Mouse (Mus musculus) R1 (cell line): ENCODE results near the gene A830031A19Rik.

ENCODE experiments used
- DNase-seq: peaks from one replicate; pipeline ENCODE4 v3.0.0-alpha.2; 2018; ENCODE audit warnings: low read depth, low spot score

A830031A19Rik gene

GRCm38 (mm10) chr11:24095656-24096353, 21.0 kb upstream of the A830031A19Rik start:
- DNase-seq: no peak

DNA sequence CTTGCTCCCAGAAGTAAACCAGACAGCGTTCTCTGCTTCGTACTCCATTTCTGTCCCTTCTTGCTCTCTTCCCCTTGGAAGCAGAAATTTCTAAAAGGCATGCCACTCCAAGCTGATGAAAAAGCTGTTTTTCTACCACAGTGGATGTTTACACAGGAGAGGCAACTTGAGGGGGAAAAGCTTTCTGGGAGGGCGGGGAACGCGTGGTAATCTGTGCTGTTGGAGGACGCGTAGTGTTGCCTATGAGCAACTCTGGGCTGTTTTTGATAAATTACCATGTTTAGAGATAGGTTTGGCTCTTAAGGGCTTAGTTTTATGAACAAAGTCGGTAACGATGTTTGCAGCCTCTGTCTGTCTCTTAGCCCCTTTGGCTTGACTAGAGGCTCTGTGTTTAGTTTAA, 20.4 kb upstream of the A830031A19Rik start:
- no peak for DNase-seq

- no peak for DNase-seq
These were observed 19.2 kb upstream of the A830031A19Rik start for GRCm38 (mm10) chr11:24094086-24094487.

DNA sequence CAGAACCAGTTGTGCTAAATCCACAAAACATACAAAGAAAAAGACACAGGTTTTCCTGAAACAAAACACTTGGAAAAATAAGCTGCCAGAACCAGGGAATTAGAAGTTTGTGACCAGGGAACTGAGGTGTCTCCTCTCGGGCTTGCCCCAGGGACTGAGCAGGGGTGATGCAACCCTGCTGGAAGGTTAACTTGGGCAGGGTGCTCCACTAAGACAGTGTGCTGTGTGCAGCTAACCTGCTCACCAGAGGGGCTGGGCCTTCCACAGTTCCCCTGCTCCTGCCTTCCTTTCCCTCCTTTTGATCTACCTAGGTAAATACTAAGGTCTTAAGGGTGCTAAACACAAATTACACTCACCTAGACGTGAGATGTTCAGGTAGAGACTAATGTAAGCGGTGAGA, 17.8 kb upstream of the A830031A19Rik start:
- no peak for DNase-seq

DNA sequence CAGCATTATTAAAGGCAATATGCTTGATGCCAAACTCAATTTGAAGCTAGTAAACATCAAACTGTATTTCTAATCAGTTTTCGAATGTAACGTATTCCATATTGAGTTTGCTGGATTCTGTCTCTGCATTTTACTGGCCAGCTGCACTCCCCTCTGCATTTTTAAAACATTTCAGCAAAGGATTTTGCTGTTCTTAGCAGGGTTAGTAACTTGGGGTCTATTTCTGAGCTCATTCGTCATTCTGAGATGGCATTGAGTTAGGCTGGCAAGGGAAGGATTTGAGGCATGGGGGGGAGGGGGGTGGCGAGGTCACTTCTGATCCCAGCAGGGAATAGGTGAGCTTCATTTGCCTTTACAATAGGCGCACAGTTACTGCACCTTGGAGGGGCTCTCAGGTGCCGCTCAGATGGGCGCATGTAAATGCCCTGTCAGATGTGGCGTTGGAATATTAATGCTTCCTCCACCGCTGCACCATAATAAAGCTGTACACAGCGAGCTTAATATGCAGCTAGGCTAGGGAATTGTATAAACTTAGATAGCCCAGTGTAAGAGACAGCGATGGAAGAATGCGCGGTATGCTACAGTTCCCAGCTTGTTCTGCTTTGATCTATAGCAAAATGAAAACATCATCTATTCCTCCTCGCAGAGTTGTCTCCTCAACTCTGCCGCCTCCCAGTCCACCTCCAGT, 16.7 kb upstream of the A830031A19Rik start:
- DNase-seq: no peak

- no peak for DNase-seq
These were observed 15.6 kb upstream of the A830031A19Rik start for GRCm38 (mm10) chr11:24090443-24090842.

DNA sequence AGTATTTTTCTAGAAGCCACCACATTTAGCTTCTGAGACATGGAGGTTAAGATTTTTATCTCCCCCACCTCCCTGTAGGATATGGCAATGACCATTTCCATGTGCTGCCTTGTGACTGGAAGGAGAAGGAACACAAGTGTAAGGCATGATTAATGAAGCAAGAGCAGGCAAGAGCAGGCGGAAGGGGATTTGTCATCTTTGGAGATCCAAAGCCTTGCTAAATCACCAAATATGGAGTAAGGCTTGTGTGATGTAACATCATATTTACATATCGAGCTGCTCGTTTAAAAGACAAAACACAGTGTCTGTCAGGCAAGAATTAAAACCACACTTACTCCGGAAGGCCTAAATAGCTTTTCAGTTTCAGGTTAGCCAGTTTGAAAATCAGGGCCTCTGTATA, 12.2 kb upstream of the A830031A19Rik start:
- no peak for DNase-seq

- no peak for DNase-seq
These were observed 11.1 kb upstream of the A830031A19Rik start for GRCm38 (mm10) chr11:24085986-24086385.

GRCm38 (mm10) chr11:24084590-24084989, 9.7 kb upstream of the A830031A19Rik start:
- no peak for DNase-seq

- DNase-seq: no peak
These were observed 9.2 kb upstream of the A830031A19Rik start for GRCm38 (mm10) chr11:24084077-24084476.

- DNase-seq: no peak
These were observed 8.6 kb upstream of the A830031A19Rik start for GRCm38 (mm10) chr11:24083423-24083822.

- DNase-seq: no peak
These were observed 8.2 kb upstream of the A830031A19Rik start for GRCm38 (mm10) chr11:24083076-24083405.

- DNase-seq: no peak
These were observed 7.7 kb upstream of the A830031A19Rik start for GRCm38 (mm10) chr11:24082385-24083075.

DNA sequence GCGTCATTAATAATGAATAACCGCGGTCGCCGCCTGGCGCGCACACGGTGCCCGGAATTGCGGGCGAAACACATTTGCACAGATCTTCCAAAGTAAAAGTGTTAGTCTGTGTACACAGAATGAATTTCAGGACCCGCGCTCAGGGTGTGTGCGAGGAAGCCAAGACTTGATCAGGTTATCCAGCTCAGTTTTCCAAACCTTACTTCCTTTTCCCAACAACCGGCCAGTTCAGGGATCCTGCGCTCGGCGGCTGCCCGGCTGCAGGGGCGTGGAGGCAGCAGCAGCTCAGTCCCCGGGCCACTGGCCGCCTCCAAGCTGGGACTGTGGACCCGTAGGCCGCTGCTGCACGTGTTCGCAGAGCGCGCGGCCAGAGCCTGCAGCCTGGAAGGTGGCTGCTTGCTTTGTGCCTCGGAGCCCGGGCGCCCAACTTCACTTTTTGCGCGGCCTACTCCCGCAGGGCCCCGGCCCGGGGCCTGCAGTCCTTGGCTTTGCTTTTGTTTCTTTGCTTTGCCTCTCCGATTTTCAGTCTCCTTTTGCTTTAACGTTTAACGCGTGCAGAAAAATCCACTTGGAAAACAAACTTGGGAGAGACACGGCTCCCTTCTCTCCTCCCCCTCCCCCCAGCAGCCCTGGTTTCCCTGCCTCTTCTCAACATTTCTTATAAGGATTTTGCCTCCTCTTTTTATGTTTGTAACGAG, 7.0 kb upstream of the A830031A19Rik start:
- no peak for DNase-seq

- DNase-seq: peak; percentile 87
These were observed 6.3 kb upstream of the A830031A19Rik start for GRCm38 (mm10) chr11:24081016-24081686.

- DNase-seq: no peak
These were observed 5.7 kb upstream of the A830031A19Rik start for GRCm38 (mm10) chr11:24080541-24080940.

DNA sequence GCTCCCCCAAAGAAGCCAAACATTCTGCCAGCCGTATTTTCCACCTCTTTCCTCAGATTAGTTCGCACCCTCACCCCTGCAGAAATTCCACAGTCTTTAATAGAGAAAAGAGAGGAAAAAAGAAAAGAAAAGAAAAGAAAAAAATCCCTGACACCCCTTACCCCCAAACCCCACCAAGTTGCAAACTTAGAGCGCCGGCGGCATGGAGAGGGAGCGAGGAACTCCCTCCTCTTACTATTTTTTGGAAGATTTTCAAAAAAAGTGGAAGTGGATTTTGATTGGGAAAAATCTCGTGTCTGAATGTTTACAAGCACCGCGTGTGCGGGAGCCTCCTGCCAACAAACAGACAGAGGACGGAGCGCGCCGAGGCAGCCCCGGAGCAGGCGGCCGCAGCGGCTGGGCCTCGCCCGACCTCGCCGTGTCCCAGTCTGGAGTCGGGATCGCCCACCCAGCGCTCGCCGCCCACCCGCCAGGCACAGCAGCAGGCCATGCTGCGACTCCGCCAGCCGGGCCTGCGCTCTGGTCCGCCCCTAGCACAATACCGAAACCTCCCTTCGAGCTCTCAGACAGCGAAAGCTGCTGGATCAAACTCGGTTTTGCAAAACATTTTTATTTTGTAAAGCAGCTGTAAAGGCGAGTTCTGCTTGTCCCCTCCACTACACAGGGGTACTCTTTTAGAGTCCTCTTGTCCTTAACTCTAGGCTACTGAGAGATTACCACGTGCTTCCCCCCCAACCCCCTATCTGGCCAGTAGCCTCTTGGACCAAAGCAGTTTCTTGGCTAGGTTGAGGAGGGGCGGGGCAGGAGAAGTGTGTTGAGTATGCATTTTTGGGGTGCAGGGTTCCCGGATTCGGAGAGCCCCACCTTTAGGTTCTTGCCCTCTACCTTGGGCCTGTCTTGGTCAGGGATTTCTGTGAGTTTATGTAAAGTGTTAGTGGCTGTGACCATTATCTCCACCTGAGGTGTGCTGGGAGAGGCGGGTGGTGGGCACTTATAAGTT, 4.8 kb upstream of the A830031A19Rik start:
- DNase-seq: peak; percentile 49

DNA sequence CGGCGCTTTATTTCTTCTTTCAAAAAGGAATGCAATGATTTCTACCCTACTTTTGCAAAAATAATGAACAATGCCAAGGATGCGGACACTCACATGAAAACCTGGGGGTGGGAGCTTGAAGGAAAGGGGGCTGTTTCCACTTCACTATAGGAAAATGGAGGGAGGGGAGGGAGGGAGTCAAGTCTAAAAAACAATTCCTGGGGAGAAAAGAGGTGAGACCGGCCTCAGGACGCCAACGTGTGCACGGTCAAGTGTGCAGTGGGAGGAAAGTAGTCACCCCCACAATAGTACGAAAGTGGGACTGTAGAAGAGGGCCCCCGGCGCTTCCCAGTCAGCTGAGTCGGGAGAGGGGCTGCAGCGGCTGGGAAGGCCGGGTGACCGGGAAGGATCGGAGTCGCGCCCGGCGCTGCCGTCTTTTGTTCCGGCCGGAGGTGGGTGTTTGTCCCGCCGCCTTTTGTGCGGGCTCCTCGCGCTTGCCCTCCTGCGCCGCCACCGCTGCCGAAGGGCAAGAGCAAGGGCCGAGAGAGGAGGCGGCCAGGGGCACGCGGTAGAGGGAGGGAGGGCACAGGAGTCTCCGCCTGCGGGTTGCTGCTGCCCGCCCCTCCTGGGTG, 4.0 kb upstream of the A830031A19Rik start:
- DNase-seq: peak; percentile 54

- DNase-seq: peak; percentile 74
These were observed 3.2 kb upstream of the A830031A19Rik start, which contains the start of gene Bcl11a for GRCm38 (mm10) chr11:24077795-24078705. Gene Bcl11a, plus strand, starts transcription at chr11:24078056.
